Mouse (Mus musculus): ENCODE measurements around the gene Adcy7. TPM values are rescaled to one million over a fixed set of nuclear protein-coding genes. Genes with fewer than 3 reads are reported as not detected.
A peak's percentile ranks its signal among the peaks of the same experiment; 100 is the strongest.

The Adcy7 gene
- total RNA-seq, 2 experiments from 2014 or later = 10.1 TPM

- DNase-seq = no peak
- intact Hi-C loops (cut with DNase I) = loop anchor here (2.0 kb wide), 1 partner anchor 249 kb away; no protein-coding TSS in a partner anchor
These were observed 99.3 kb downstream of the Adcy7 start for GRCm38 (mm10) chr8:88371522-88371921.

GRCm38 (mm10) chr8:88376836-88377582 lies 104.8 kb downstream of the Adcy7 start:
- intact Hi-C loops (cut with DNase I) = no loop called here
- peak; percentile 96 for DNase-seq

Other genes starting within 250 kb of the Adcy7 start
- gene Cnep1r1, start 153.6 kb upstream of the Adcy7 start, total RNA-seq (2021) = 10 to 100 TPM; 34.3 to 35.9 TPM
- 10 to 100 TPM; 34.3 to 34.9 TPM for gene Heatr3, start 134.5 kb upstream of the Adcy7 start, total RNA-seq (2021)
- 10 to 100 TPM; 40.5 to 45.4 TPM for gene Tent4b, start 73.2 kb upstream of the Adcy7 start, total RNA-seq (2021)
- gene Brd7, start 89.8 kb downstream of the Adcy7 start, total RNA-seq (2021) = 10 to 100 TPM; 63.8 to 76.9 TPM
- 10 to 100 TPM; 22.5 to 25.7 TPM for gene Nkd1, start 249.0 kb downstream of the Adcy7 start, total RNA-seq (2021)